Mouse (Mus musculus) liver (tissue): ENCODE measurements around the gene Tc2n.
A peak's percentile ranks its signal among the peaks of the same experiment; 100 is the strongest.
"Not testable (repeated sequence)": the region's sequence is repeated elsewhere in the genome, so short reads cannot be mapped to it uniquely, and the experiment has no call there.

Experiments used
- DNase-seq: peaks from one replicate; pipeline ENCODE4 v3.0.0-alpha.2; 2020; ENCODE audit warnings: mixed read lengths

The Tc2n gene

DNA sequence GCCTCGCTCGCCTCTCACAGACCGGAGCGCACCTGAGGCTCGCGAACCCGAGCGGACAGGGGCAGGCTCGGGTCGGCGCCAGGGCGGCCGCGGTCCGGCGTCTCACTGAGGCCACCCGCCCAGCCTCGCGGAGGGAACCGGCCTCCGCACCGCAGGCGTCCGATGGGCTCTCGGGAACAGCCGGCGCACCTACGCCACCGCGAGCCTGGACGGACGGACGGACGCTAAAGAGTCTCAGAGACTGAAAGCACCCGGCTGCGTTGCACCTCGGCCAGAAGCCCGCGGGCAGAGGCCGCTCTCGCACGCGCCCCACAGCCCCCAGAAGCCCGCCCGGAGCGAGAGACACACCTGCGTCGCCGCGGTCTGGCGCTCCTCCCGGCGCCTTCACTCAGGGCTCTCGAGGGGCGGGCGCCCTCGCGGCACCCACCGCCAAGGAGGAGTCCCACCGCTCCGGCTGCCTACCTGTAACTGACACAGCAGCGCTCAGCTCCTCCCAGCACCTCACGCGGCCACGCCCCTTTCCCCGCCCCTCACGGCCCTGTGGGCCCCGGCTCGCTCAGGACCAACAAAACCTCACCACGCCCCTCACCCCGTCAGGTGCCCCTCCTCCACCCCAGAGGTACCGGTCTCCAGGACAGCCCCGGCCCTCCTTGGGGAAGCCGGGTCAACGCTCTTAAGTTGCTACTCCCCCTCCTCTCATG lies at the start of gene Tc2n:
Tc2n (minus strand) TSS at position 470 of the 701 bp plus-strand sequence.
- peak; percentile 86 for DNase-seq

DNA sequence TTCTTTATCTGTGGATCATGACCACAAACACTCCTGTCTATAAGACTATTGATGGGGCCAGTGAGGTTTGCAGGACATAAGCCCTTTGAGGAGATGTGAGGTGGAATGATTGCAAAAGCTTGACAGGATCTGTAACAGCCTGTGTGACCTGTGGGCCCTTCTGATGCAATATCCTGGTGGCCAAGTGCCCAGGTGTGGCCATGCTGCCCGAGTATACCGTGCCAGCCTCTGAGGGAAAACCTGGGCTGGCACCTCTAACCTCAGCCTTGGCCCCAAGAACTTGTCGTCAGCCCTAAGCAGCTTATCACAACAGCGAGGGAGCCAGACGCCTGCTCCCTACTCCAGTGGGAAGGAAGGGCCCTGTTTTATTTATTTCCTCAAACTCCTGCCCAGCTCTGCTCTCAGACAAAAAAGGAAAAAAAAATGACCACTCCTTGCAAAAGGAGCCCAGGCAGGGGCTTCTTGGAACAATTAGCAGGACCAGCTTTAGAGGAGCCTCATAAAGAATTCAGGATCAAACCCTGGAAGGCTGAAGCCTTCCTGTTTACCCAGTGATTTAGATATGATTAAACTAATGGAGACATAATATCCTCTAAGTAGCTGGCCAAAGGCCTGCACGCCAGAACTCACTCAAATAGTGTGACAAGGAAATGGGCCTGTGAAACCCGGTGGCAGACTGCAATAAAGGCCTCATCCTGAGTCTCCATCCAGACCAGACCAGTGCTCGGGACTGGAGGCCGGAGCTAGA lies 49.2 kb upstream of the Tc2n start:
- no peak for DNase-seq

DNA sequence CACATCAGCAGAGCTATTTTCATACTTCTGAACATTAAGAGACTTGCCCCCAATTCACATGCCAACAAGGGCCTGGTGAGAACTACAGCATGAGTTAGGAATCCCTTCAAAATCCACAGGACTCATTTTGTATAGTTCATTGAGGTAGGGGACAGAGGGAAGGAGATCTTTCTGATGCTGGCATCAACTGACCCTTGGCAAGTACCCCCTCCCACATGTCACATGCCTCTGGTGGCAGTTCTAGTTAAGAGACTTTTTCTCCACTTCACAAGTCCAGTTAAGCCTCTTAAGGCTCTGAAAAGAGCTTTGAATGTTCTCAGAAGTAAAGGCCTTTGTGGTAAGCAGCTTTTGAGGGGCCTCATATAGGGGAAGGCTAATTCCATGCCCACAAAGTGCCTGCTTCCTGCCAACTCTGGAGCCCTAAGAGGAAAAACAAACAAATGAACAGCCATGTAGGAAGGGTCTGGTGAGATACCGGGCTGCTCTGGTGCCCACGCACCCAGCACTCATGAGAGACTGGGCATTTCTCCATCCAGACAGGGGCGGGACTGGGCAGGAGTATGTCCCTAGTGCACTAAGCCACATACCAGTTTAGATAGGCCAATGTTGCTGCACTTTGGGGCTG lies 48.0 kb upstream of the Tc2n start:
- DNase-seq = no peak

DNA sequence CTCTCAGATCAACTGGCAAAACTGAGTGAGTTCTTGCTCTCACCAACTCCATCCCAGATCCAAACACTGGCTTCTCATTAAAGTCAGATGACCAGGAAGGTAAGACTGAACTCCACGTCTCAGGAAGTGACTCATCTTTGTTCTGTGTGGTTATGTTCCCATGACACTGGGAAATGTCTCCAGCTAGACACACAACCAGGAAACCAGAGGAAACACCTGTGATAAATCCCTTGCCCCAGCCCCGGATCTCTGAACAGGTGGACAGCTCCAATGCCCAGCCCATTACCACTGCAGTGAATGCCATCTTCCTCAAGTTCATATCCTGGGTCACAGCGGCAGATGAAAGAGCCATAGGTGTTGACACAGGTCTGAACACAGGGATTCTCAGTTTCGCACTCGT lies 46.5 kb upstream of the Tc2n start:
- DNase-seq = no peak

DNA sequence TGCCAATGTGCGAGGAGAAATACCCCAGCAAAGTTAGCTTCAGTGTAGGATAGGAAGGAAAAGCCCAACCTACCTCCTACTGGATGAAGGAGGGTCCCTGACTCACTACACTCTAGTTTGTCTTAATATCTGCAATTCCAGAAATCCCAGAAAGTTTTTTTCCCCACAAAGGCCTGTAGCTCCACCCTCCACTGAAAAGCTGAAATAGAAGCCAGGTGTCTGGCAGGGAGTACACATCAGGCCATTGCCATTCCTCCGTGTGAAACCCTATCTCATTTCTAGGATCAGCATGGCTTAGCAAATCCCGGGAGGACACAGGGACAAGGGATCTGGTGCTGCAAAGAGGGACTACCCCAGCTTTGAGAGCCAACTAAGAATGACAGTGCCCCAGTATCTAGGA lies 44.7 kb upstream of the Tc2n start:
- no peak for DNase-seq

DNA sequence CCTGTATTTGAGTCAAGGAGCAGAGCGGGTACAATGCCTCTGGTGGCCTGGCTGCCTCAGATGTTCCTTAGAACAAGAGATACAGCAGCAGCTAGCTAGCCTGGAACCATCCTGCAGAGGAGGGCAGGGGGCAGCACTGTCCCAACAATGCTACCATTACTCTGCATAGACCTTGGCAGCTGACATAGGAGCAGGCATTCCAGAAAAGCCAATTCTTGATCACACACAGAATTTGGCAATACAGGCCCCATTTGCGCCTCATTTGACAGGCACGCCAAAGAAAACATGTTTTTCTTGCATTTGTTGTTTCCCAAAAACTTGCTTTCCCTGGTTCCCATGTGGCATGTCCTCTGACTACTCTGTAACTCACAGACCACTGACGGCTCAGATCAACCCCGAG lies 43.7 kb upstream of the Tc2n start:
- DNase-seq = no peak

DNA sequence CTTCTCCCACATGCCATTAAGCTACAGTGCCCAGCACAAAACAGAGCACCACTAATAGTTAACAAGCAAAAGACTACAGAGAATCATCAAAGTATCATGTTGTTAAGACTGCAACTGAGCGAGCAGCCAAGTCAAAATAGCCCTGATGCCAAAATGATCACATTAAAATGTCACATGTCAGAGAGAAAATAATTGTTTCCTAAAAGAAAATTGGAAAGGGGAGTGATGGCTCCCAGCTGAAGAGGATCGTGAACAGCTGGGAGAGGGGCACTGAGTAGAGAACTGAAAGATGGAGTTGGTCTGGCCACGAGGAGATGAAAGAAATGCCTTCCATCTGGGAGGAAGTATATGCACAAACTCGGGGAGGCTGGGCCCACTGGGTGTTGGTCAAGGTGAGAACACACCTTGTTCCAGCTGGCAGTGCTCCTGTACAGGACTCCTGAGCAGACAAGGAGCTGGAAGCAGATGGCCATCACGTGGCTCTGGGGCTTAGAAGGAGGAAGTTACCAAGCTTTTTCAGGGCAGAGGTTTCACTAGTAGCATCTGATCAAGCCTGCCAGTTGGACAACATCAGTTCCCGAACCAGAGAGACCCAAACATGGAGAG lies 41.2 kb upstream of the Tc2n start:
- DNase-seq = no peak

DNA sequence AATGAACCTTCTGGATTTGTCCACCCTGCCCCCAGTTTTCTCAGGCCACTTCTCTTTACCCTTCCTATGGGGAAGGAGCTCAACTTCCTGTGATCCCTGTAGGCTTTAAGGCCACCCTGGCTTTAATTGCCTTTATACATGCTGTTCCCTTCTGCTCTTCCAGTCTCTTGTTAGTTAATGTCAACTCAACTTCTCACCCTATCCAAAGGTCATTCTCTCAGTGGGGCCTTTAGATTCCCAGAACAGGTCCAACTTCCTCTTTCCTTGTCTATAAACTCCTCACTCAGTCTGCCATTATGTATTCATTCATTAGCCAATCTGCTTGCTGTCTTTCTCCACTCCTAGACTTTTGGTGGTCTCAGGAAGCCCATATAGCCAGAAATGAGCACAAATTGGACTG lies 40.4 kb upstream of the Tc2n start:
- DNase-seq = no peak

DNA sequence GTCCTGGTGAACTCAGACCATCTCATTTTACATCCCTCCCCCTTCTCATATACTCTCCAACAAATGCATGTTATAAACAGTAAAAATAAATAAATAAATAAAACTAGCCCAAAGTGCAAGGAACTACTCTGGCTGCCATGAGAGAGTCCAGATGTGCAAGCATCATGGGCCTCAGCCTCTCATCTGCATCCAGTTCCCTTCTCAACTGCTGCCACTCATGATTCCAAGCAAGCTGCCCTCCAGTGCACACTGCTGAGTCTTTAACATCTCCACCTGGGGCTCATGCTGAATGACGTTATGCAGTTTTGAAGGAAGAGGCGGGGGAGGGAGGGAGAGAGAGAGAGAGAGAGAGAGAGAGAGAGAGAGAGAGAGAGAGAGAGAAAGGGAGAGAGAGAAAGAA lies 24.1 kb upstream of the Tc2n start:
- DNase-seq = no peak

DNA sequence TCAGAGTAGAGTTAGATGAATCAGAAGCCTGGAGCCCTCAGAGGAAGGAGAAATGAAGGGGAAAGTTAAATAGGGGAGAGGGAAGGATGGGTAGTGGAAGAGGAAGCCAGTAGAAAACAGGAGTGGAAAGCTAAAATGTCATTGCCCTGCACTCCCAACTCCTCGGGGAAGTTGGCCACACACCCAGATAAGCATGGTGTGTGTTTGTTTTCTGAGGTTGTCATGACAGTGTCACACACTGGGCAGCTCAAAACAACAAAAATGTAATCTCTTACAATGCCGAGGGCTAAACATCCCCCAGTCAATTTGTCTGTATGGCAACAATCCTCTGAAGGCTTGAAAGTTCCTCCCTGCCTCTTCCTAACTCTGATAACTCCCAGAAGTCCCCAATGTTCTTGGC lies 22.2 kb upstream of the Tc2n start:
- DNase-seq = no peak

DNA sequence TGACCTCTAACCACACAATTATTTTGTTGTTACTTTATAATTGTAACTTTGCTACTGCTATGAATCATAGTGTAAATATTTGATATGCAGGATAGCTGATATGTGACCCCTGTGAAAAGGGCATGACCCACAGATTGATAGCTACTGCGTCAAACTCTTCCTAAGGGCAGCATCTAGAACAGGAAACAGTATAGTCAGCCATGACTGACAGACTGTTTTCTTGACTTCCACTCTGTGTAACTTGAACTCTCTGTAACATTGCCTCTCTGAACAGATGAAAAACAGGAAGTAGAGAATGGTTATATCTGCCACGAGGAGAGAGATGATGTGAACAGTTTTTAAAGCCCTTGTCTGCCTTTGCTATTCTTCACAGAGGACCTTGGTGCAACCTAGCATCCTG lies 21.7 kb upstream of the Tc2n start:
- DNase-seq = no peak

DNA sequence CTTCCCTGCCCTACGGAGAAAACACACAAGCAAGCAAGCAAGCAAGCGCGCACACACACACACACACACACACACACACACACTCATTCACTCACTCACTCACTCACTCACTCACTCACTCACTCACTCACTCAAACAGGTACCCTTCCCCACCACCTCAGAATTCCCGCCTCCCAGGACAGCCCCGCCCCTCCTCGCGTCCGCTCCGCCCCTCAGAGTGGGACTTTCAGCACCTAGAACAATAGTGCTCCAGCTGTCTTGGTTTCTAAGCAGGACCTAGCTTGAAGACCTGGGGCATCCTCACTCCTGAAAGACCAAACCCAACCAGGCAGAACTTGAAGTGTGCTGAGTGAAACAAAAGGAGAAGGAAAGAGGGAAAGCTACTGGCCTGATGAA lies 430 bp upstream of the Tc2n start:
- DNase-seq = peak; percentile 26

DNA sequence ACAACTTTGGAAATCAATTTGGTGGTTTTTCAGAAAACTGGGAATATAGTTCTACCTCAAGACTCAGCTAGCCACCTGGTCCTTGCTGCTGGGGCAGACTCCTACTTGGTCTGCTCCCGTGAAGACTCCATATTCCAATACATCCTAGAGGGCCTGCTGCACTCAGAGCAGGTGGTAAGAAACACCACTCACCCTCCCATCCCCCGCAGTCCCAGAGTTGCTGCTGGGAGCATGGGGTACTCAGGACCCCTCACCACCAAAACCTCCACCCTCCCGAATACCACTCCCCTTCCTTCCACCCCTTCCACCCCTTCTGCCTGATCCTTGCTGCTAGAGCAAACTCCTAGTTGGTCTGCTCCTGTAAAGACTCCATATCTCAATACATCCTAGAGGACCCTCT lies 19.1 kb downstream of the Tc2n start:
- no peak for DNase-seq

DNA sequence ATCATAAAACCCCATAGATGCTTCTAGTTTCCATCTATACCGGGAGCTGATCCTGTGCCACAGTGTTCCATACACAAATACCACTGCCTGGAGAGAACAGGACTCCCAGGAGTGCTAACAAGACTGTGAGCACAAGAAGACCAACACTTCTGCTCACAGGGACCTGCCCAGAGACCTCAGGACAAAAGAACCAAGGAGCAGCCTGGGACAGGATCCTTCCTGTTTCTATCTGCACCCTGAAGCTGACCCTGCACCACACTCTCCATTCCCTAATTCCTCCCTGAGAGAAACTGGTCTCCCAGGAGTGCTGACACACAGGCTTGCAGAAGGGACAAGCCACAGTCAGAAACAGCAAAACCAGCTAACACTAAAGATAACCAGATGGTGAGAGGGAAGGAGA lies 21.8 kb downstream of the Tc2n start:
- DNase-seq = no peak

DNA sequence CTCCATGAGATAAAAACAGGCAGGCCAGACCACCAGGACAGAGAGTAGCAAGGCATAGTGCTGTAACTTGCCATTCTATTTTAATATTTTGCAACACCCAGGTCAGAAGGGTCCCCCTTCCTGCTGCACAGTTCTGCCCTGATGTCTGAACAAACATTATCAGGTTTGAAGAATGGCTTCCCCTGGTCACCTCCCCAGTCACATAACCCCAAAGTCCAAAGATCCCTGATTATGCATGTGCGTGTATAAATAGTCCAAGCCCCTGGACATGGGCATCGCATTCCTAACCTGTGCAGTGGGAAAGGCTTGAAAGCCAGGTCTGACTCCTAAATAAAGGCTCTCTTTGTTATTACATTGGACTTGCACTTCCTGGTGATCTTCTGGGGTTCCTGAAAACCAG lies 37.8 kb downstream of the Tc2n start:
- DNase-seq = no peak

DNA sequence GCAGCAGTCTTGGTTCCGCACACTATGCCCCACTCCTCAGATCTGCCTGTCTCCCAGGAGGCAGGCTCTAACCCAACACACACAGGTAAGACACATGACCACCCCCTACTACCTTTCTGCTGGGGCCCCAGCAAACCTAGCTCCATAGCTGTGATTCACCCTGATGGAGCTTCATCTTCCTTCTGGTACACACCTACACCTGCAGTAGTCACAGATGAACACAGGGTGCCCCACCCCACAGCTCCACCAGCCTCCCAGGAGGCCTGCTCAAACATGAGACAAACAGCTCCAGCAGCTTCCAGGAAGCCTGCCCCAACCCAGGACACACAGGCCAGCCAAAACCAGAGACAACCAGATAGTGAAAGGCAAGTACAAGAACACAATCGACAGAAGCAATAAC lies 50.8 kb downstream of the Tc2n start:
- DNase-seq = no peak

DNA sequence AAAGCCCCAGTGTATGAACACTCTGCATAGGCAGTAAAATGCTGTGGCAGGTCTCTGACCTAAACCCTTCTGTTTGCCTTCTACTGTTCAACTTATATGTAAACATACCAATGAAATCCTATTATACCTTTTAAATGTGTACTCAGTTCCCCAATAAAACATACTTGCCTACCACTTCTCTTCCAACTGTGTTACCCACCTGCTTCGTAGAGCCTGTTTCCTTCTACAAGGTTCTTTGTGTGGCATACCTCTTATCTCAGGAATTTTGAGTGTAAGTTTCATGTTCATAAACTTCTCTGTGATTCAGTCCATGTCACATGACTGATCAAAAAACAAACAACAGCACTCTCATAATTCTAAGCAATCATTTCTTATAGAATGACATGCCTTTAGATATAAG lies 85.2 kb downstream of the Tc2n start:
- DNase-seq = no peak

DNA sequence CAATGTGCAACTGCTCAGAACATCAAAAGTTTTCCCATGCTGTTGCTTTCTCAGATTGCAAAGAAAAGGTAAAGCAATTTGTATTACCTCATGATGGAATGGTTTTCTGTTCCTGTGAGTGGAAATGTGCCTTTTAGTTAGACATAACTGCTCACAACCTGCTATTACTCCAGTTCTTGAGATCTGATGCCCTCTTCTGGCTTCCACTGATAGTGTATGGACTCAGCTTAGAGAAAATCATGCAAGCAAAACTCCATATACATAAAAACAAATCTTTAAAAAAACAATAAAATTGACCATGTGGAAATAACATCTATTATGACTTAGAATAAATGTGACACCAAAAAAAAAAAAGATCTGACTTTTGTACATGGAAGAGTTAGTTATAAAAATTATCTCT lies 111.7 kb downstream of the Tc2n start:
- not testable (repeated sequence) for DNase-seq
